Mouse (Mus musculus) myocyte (in vitro differentiated cells): Measurements from ENCODE around the gene Ube2d2b.

ENCODE experiments used
- CEBPB ChIP-seq: IDR thresholded peaks from 2 replicates; pipeline ENCODE4 v1.6.1; 2011; ENCODE audit warnings: mild to moderate bottlenecking, moderate library complexity; ENCODE audit not compliant: poor library complexity, insufficient read depth, severe bottlenecking
- E2F4 ChIP-seq: IDR thresholded peaks from one replicate; pipeline ENCODE4 v1.6.1; 2011; ENCODE audit warnings: mild to moderate bottlenecking, control low read depth, moderate library complexity; ENCODE audit not compliant: insufficient read depth
- MAX ChIP-seq: IDR thresholded peaks from one replicate; pipeline ENCODE4 v1.6.1; 2011; ENCODE audit warnings: low read depth, mild to moderate bottlenecking, control low read depth
- MYOG ChIP-seq, 3 experiments: IDR thresholded peaks; one replicate each; pipeline ENCODE4 v1.6.1; 2011; ENCODE audit warnings: control low read depth in 2 of 3, low read depth in 2 of 3, mild to moderate bottlenecking in 2 of 3; ENCODE audit not compliant: insufficient read length in 2 of 3, control insufficient read depth in 1 of 3, insufficient read depth in 1 of 3
- POLR2A ChIP-seq: IDR thresholded peaks from one replicate; pipeline ENCODE4 v1.6.1; 2011; ENCODE audit warnings: low read depth, mild to moderate bottlenecking, control low read depth, moderate library complexity; ENCODE audit not compliant: insufficient read length

GRCm38 (mm10) chr5:107831351-107831750, 1.5 kb downstream of the Ube2d2b start:
- TF ChIP-seq POLR2A (no peak), E2F4 (no peak), MYOG (IDR thresholded peaks at IDR 0.05; ENCODE audit: control insufficient read depth in 1 of 3, insufficient read depth in 1 of 3, insufficient read length in 2 of 3, low read depth in 2 of 3) (no peak), MAX (no peak), CEBPB (no peak)
